Mouse (Mus musculus) right cerebral cortex, postnatal 36 days (tissue): ENCODE data around the gene Ifitm1.
"Not testable (repeated sequence)": the region's sequence is repeated elsewhere in the genome, so short reads cannot be mapped to it uniquely, and the experiment has no call there.

Experiments
- DNase-seq, 2 experiments: peaks; one replicate each; pipeline ENCODE4 v3.0.0; 2022; ENCODE audit warnings: low spot score in 2 of 2, mixed read lengths in 1 of 2

Gene Ifitm1

GRCm38 (mm10) chr7:140974940-140975339, 7.9 kb downstream of the Ifitm1 start:
- no peak for DNase-seq

DNA sequence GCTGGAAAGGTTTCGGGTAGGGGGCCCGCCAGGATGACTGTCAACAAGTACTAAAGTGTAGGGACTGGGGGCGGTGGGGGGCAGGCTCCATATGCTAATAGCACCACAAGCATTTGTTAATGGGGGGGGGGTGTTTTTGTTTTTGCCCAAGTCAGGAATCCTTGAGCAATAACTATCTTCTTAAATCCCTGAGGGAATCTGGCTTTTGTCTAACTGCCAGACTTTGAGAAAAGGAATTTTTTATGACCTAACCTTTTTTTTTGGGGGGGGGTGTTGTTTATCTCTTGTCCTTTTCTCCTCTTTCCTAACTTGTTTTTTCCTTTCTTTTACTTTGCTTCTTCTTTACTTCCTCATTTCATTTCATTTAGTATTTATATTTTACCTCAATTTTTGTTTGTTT, 8.4 kb downstream of the Ifitm1 start:
- no peak for DNase-seq

DNA sequence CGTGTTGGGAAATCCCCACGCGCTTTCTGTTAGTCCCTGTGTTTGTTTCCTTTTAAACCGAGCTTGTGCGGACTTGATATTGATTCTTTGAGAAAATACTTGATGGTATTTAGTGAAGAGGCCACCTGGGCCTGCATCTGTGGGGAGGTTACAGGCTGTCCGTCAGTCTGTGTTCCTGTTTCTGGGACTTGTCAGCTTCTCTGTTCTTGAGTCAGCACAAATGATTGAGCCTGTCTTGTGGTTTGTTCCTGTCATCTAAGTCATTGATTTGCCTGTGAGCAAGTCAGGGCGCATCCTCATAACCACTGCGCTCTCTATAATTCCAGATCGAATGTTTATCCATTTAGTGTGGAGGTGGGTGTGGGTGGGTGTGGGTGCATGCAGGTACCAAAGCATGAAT, 9.7 kb downstream of the Ifitm1 start:
- not testable (repeated sequence) for DNase-seq

GRCm38 (mm10) chr7:140981704-140982103, 14.7 kb downstream of the Ifitm1 start:
- DNase-seq: no peak

DNA sequence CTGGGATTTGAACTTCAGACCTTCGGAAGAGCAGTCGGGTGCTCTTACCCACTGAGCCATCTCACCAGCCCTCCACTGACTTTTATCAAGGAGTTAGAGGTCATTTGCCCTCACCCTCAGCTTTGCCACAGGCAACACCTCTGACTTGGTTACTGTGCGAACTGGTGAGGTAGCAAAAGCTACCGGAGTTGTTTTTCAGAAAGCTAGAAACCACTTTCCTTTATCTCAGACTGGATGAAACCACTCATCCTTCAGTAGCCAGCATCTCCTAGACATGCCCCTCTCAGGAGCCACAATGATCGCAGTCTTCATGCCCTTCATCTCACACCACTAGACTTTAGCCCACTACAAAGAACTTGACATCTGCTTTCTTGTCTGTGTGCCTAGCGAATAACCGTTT, 15.9 kb downstream of the Ifitm1 start:
- DNase-seq: no peak

DNA sequence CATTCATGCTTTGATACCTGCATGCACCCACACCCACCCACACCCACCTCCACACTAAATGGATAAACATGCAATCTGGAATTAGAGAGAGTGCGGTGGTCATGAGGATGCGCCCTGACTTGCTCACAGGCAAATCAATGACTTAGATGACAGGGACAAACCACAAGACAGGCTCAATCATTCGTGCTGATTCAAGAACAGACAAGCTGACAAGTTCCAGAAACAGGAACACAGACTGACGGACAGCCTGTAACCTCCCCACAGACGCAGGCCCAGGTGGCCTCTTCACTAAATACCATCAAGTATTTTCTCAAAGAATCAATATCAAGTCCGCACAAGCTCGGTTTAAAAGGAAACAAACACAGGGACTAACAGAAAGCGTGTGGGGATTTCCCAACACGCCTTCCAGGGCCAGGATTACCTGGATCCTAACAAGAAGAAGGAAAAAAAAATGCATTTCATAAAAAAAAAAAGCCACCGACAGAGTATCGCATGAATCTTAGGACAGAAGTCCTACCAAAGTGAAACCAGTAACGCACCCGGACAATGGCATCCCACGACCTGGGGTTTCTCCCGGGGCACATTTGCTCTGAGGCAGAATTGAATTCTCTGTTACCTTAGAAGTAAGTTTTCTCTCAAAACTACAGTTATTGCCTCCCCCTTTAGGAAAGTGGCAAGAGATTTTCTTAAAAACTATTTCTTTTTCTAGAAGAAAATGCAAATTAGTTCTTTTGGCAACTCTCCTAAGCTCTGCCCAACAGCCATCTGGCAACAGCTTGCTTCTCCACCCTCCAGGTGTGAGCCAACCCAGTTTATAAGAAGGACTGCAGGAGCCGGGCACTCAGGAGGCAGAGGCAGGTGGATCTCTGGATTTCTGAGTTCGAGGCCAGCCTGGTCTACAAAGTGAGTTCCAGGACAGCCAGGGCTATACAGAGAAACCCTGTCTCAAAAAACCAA, 20.4 kb downstream of the Ifitm1 start:
- DNase-seq: peak; percentile 26 to 41

DNA sequence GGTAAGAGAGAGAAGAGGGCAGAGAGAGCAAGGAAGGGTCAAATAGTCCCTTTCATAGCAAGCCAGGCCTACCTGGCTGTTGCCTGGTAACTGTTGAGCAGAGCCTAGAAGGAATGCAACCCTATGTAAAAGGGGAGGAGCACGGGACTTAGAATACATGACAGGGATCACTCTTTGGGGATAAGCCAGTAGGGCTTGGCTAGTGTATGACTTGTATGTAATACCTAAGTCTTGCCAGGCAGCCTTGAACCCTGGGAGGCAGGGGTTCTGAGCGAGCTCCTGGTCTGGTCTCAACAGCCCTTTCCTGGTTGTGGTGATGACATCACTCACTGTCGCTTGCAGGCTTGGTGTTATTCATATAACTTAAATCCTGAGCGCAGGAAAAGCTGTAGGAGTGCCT, 22.0 kb downstream of the Ifitm1 start:
- DNase-seq: no peak

GRCm38 (mm10) chr7:140990185-140990584, 23.2 kb downstream of the Ifitm1 start:
- no peak for DNase-seq

DNA sequence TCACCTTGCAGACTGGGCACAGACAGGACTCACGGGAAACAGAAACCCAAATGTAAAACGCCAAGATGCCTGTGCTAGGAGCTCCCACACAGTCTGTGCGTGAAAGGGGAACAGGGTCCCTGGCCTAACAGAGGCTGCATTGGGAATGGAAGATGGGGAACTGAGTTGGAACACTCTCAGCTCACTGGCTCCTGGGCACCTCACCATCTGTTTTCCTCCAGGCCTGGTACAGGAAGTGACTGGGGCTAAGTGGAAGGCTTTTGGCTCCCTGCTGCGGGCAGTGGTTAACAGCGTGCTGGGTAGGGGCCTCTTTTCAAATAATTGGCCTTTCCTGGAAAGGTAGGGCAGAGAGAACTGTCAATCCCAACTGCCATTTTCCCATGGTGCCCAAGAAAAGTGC, 23.6 kb downstream of the Ifitm1 start:
- DNase-seq: no peak

GRCm38 (mm10) chr7:140991117-140991689, 24.2 kb downstream of the Ifitm1 start:
- DNase-seq: no peak

DNA sequence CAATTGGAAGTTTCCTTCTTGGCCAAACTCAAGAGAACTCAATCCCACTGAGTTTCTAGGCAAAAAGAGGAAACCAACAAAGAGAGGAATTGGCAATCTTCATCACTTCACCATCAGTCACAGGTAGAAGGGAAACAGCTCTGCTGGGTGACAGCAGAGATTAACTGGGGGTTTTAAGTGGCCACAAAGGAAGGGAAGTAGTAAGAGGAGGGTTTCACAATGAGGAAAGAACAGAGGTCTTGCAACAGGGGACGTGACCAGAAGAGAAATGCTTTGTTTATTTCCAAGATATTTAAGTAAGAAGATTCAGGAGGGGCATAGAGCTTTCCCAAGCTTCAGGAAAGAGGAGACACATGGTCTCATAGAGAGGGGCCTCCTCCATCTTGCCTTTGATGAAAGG, 30.8 kb downstream of the Ifitm1 start:
- no peak for DNase-seq

GRCm38 (mm10) chr7:140998853-140999700, 32.1 kb downstream of the Ifitm1 start:
- no peak for DNase-seq

DNA sequence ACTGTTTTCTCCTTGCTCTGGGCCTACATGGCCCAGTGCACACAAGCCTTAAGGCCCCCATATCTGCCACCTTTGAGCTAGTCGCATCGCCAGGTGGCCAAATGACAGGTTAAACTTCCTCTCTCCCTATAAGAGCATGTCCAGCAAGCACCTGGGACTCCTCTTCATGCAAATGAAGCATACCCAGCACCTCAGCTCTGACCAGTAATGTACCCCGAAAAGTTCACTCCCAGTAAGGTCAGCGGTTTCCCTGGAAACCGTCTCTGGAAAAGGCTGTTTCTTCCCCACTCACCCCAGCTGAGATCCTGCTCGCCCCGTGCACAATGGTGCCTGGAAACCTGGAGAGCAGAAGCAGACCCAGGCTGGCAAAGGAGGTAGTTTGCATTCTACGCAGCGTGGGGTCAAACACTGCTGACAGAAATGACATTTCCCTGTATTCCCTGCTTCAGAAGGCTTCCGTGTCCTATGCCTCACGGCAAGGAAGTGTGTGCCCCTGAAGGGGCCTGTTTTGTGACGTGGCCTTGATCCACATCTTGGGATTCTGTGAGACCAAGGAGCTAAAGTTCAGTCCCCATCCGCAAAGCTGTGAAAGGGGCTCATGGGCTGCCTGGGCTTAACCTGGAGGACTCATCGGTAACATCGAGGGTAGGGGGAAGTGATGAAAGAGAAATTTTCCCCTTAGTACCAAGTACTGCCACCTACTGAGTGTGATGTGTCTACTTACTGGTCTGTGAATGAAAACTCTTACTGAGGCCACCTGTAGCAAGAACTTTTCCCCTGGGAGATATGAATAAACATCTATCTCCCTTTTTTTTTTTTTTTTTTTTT, 34.1 kb downstream of the Ifitm1 start:
- DNase-seq: no peak

- DNase-seq: no peak
These were observed 36.4 kb downstream of the Ifitm1 start for GRCm38 (mm10) chr7:141003248-141004010.

DNA sequence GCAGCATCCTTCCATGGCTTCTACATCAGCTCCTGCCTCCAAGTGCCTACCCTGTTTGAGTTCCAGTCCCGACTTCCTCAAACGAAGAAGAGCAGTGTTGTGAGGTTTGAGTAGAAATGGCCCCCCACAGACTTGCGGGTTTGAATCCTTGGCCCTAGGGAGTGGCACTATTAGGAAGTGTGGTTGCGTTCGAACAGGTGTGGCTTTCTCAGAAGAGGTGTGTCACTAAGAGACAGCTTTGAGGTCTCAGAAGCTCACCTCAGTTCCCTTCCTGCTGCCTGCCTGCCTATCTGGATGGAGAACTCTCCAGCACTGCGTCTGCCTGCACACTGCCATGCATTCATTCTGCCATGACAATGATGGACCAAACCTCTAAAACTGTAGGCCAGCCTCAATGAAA, 39.4 kb downstream of the Ifitm1 start:
- no peak for DNase-seq

GRCm38 (mm10) chr7:141006914-141007313, 39.9 kb downstream of the Ifitm1 start:
- DNase-seq: peak in 1 of 2 experiments; percentile 7

DNA sequence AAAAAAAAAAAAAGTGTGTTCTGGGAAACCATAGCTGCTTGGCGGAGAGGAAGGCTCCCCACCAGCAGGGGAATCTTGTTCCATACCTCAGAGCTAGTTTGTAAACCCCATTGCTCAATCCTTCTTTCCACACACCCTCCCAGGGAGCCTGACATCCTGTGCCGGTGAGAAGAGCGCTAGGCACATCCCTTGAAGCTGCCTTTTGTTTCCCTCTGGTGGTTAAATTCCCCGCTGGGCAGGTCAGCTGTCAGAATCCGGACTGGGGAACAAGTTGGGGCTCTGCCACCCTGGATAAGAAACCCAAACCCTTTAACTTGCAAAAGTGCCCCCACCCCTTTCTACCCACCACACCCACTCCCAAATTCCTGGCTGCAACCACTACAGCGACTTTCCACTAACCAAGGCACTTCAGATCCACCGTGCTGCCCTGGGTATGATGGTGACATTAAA, 41.3 kb downstream of the Ifitm1 start:
- no peak for DNase-seq

- DNase-seq: peak; percentile 15 to 17
These were observed 42.1 kb downstream of the Ifitm1 start for GRCm38 (mm10) chr7:141008938-141009660.

DNA sequence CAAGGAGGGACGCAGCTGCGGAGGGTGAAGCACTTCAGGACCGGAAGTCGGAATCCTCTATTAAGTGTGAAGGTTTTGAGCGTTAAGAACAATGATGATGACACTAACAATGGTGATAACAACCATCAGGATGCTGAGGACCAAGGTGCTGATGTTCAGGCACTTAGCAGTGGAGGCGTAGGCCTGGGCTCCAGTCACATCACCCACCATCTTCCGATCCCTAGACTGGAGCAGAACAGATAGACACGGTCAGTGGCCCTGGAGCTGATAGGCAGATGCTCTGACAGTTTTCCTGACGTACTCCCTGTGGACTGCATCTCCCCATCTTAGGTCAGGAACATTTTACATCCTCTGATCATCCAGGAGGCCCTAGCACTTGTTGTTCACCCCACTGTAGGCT, 42.6 kb downstream of the Ifitm1 start:
- no peak for DNase-seq

DNA sequence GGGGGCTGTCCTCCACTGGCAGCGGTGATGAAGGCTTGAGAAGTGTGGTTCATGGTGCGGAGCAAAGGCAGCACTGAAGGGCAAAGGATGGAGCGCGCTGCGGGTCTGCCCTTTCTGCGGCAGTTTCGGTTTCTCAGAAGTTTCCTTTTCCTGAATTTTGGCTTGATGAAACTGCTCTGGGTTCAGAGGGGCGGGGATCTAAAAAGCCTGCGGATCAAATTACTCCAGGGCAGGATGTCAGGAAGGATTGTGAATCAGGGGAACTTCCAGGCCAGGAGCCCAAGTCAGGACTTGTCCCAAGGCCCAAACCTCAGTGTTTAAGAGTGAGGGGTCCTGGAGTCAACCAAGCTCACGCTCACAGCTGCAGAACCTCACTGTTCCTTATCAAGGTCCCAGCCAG, 43.6 kb downstream of the Ifitm1 start, which contains the start of gene Ifitm3:
Ifitm3 (minus strand) TSS at position 178 of the 400 bp plus-strand sequence.
- no peak for DNase-seq
